Mouse (Mus musculus): ENCODE results near the gene Atp7a. TPM values are rescaled to one million over a fixed set of nuclear protein-coding genes. Genes with fewer than 3 reads are reported as not detected.

Gene Atp7a
- total and polyA plus RNA-seq, 2 experiments = 0.94 to 5.7 TPM

GRCm38 (mm10) chrX:106163995-106164394 lies 136.9 kb downstream of the Atp7a start:
- Histone ChIP-seq H3K27ac (replicated peaks; ENCODE audit: insufficient read depth, low read depth, low read length) (no peak overlapping the region), H3K27me3 (ENCODE audit: control insufficient read depth, insufficient read depth, low read length) (no peaks in the 10 kb centered on the region), H3K9ac (ENCODE audit: low read depth, low read length) (no peak overlapping the region), H3K4me1 (ENCODE audit: control insufficient read depth, insufficient read depth, low read length) (no peaks in the 10 kb centered on the region), H3K4me3 (ENCODE audit: insufficient read depth, low read depth, low read length) (no peak overlapping the region), H3K36me3 (ENCODE audit: control insufficient read depth, insufficient read depth, low read length) (no peaks in the 10 kb centered on the region), H3K79me2 (ENCODE audit: control insufficient read depth, insufficient read depth, low read length) (no peaks in the 10 kb centered on the region)
- no peak for TF ChIP-seq POLR2A (IDR thresholded peaks at IDR 0.05; ENCODE audit: extremely low read depth, insufficient read depth, low read length)
- no peak for TF ChIP-seq CTCF (IDR thresholded peaks at IDR 0.05; ENCODE audit: low read depth, low read length)
- 18% methylated on average over 5 of the region's 5 CpGs for WGBS
- DNase-seq (ENCODE audit: extremely low read depth, low read depth, low spot score) = peak; percentile 13

- DNase-seq (ENCODE audit: extremely low read depth, low read depth, low spot score) = no peak
- Histone ChIP-seq H3K27me3 (ENCODE audit: control insufficient read depth, insufficient read depth, low read length) (no peaks in the 10 kb centered on the region), H3K27ac (replicated peaks; ENCODE audit: insufficient read depth, low read depth, low read length) (no peak overlapping the region), H3K9ac (ENCODE audit: low read depth, low read length) (no peak overlapping the region), H3K4me3 (ENCODE audit: insufficient read depth, low read depth, low read length) (no peak overlapping the region), H3K79me2 (ENCODE audit: control insufficient read depth, insufficient read depth, low read length) (no peaks in the 10 kb centered on the region), H3K36me3 (ENCODE audit: control insufficient read depth, insufficient read depth, low read length) (no peaks in the 10 kb centered on the region), H3K4me1 (ENCODE audit: control insufficient read depth, insufficient read depth, low read length) (no peaks in the 10 kb centered on the region)
- TF ChIP-seq CTCF (IDR thresholded peaks at IDR 0.05; ENCODE audit: low read depth, low read length) (no peak), POLR2A (IDR thresholded peaks at IDR 0.05; ENCODE audit: extremely low read depth, insufficient read depth, low read length) (no peak)
- WGBS = 26% methylated on average over 5 of the region's 5 CpGs
These were observed 137.5 kb downstream of the Atp7a start for GRCm38 (mm10) chrX:106164555-106164954.

GRCm38 (mm10) chrX:106165089-106165488 lies 138.0 kb downstream of the Atp7a start:
- H3K9ac ChIP-seq (ENCODE audit: low read depth, low read length) = no peak overlapping the region
- H3K36me3 ChIP-seq (ENCODE audit: control insufficient read depth, insufficient read depth, low read length) = no peaks in the 10 kb centered on the region
- no peaks in the 10 kb centered on the region for H3K27me3 ChIP-seq (ENCODE audit: control insufficient read depth, insufficient read depth, low read length)
- no peaks in the 10 kb centered on the region for H3K4me1 ChIP-seq (ENCODE audit: control insufficient read depth, insufficient read depth, low read length)
- 44% methylated on average over 1 of the region's 1 CpGs for WGBS
- DNase-seq (ENCODE audit: extremely low read depth, low read depth, low spot score) = no peak
- H3K4me3 ChIP-seq (ENCODE audit: insufficient read depth, low read depth, low read length) = no peak overlapping the region
- TF ChIP-seq POLR2A (IDR thresholded peaks at IDR 0.05; ENCODE audit: extremely low read depth, insufficient read depth, low read length) = no peak
- TF ChIP-seq CTCF (IDR thresholded peaks at IDR 0.05; ENCODE audit: low read depth, low read length) = no peak
- no peaks in the 10 kb centered on the region for H3K79me2 ChIP-seq (ENCODE audit: control insufficient read depth, insufficient read depth, low read length)
- no peak overlapping the region for H3K27ac ChIP-seq (replicated peaks; ENCODE audit: insufficient read depth, low read depth, low read length)

GRCm38 (mm10) chrX:106171106-106171852 lies 144.2 kb downstream of the Atp7a start:
- Histone ChIP-seq H3K36me3 (ENCODE audit: control insufficient read depth, insufficient read depth, low read length) (no peaks in the 10 kb centered on the region), H3K27me3 (ENCODE audit: control insufficient read depth, insufficient read depth, low read length) (no peaks in the 10 kb centered on the region), H3K79me2 (ENCODE audit: control insufficient read depth, insufficient read depth, low read length) (no peaks in the 10 kb centered on the region), H3K9ac (ENCODE audit: low read depth, low read length) (peak overlapping the region; percentile 62; the same call in 1 of the 2 replicates), H3K4me3 (ENCODE audit: insufficient read depth, low read depth, low read length) (peak overlapping the region; percentile 49), H3K4me1 (ENCODE audit: control insufficient read depth, insufficient read depth, low read length) (peaks cover 2% of the 10 kb centered on the region; the same call in 1 of the 2 replicates), H3K27ac (replicated peaks; ENCODE audit: insufficient read depth, low read depth, low read length) (no peak overlapping the region)
- WGBS = 3% methylated on average over 18 of the region's 18 CpGs
- DNase-seq (ENCODE audit: extremely low read depth, low read depth, low spot score) = peak; percentile 69
- TF ChIP-seq POLR2A (IDR thresholded peaks at IDR 0.05; ENCODE audit: extremely low read depth, insufficient read depth, low read length) = no peak
- peak; percentile 59 for TF ChIP-seq CTCF (IDR thresholded peaks at IDR 0.05; ENCODE audit: low read depth, low read length)

- H3K27ac ChIP-seq (replicated peaks; ENCODE audit: insufficient read depth, low read depth, low read length) = no peak overlapping the region
- H3K27me3 ChIP-seq (ENCODE audit: control insufficient read depth, insufficient read depth, low read length) = no peaks in the 10 kb centered on the region
- peaks cover 2% of the 10 kb centered on the region; the same call in 1 of the 2 replicates for H3K4me1 ChIP-seq (ENCODE audit: control insufficient read depth, insufficient read depth, low read length)
- TF ChIP-seq CTCF (IDR thresholded peaks at IDR 0.05; ENCODE audit: low read depth, low read length) = no peak
- no peak for TF ChIP-seq POLR2A (IDR thresholded peaks at IDR 0.05; ENCODE audit: extremely low read depth, insufficient read depth, low read length)
- H3K9ac ChIP-seq (ENCODE audit: low read depth, low read length) = no peak overlapping the region
- peak overlapping the region; percentile 39; the same call in 1 of the 2 replicates for H3K4me3 ChIP-seq (ENCODE audit: insufficient read depth, low read depth, low read length)
- WGBS = 26% methylated on average over 5 of the region's 6 CpGs
- no peaks in the 10 kb centered on the region for H3K36me3 ChIP-seq (ENCODE audit: control insufficient read depth, insufficient read depth, low read length)
- no peaks in the 10 kb centered on the region for H3K79me2 ChIP-seq (ENCODE audit: control insufficient read depth, insufficient read depth, low read length)
- no peak for DNase-seq (ENCODE audit: extremely low read depth, low read depth, low spot score)
These were observed 144.7 kb downstream of the Atp7a start for GRCm38 (mm10) chrX:106171853-106172154.

Other genes with a start within 250 kb of the Atp7a start
- 78.1 and 81.2 TPM in 2 replicates for gene Atrx, start 97.9 kb upstream of the Atp7a start, total RNA-seq (2014; rRNA removed)
- 10.5 and 11.8 TPM in 2 replicates for gene Atrx, start 97.9 kb upstream of the Atp7a start, polyA plus RNA-seq (2012; rRNA removed)
- gene Magt1, start 15.4 kb upstream of the Atp7a start, total RNA-seq (2014; rRNA removed) = 55.3 and 57.7 TPM in 2 replicates
- 8.9 and 9.3 TPM in 2 replicates for gene Magt1, start 15.4 kb upstream of the Atp7a start, polyA plus RNA-seq (2012; rRNA removed)
- 366 and 416 TPM in 2 replicates for gene Cox7b, start 11.6 kb upstream of the Atp7a start, total RNA-seq (2014; rRNA removed)
- gene Cox7b, start 11.6 kb upstream of the Atp7a start, polyA plus RNA-seq (2012; rRNA removed) = 134 and 154 TPM in 2 replicates
- gene Tlr13, start 115.9 kb downstream of the Atp7a start, total RNA-seq (2014; rRNA removed) = 1.9 and 2.4 TPM in 2 replicates
- 0.19 and 0.71 TPM in 2 replicates for gene Tlr13, start 115.9 kb downstream of the Atp7a start, polyA plus RNA-seq (2012; rRNA removed)
- gene Pgk1, start 159.8 kb downstream of the Atp7a start, total RNA-seq (2014; rRNA removed) = 472 and 496 TPM in 2 replicates
- gene Pgk1, start 159.8 kb downstream of the Atp7a start, polyA plus RNA-seq (2012; rRNA removed) = 134 and 154 TPM in 2 replicates
- gene Taf9b, start 193.9 kb downstream of the Atp7a start, total RNA-seq (2014; rRNA removed) = 0.83 and 1.3 TPM in 2 replicates
- gene Taf9b, start 193.9 kb downstream of the Atp7a start, polyA plus RNA-seq (2012; rRNA removed) = 0.29 and 0.40 TPM in 2 replicates
- not detected in 2 replicates for gene Fnd3c2, start 228.1 kb downstream of the Atp7a start, total RNA-seq (2014; rRNA removed)
- not detected in 2 replicates for gene Fnd3c2, start 228.1 kb downstream of the Atp7a start, polyA plus RNA-seq (2012; rRNA removed)